Mouse (Mus musculus) megakaryocyte, embryonic 14.5 days (primary cell): ENCODE results near the gene Fxyd3.

Experiments used
- FLI1 ChIP-seq: IDR thresholded peaks from 2 replicates; pipeline ENCODE4 v1.6.1; 2012; ENCODE audit warnings: low read length, inconsistent platforms, mixed read lengths
- GATA1 ChIP-seq: IDR thresholded peaks from 3 replicates; pipeline ENCODE4 v1.6.1; 2012; ENCODE audit warnings: mixed read lengths, low read length, inconsistent platforms, borderline replicate concordance

DNA sequence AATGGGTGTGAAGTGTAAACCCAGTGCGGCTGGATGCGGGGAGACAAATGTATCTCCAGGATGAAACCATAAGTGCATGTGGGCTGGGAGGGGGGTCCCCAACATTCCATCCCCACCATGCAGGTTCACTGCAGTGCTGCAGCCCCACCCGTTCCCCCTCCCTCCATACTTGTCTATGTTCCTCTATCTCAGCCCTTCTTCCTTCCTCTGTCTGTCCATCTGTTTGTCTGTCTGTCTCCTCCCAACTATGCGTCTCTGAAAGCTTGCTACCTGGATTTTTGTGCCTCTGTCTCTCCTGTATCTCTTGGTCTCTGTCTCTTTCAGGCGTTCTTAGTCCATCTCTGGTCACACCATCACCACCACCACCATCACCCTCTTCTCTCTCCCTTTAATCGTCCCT lies 26.0 kb downstream of the Fxyd3 start:
- TF ChIP-seq GATA1 (no peak), FLI1 (no peak)
